Mouse (Mus musculus): ENCODE data around the gene Pkd1l1. TPM values are rescaled to one million over a fixed set of nuclear protein-coding genes. Genes with fewer than 3 reads are reported as not detected.

Gene Pkd1l1
- 0.03 and 0.30 TPM in 2 replicates for polyA plus RNA-seq (2012; rRNA removed; ENCODE audit: low replicate concordance)

GRCm38 (mm10) chr11:8973166-8973565 lies at the start of gene Pkd1l1:
Gene Pkd1l1, minus strand, starts transcription at chr11:8973266.

DNA sequence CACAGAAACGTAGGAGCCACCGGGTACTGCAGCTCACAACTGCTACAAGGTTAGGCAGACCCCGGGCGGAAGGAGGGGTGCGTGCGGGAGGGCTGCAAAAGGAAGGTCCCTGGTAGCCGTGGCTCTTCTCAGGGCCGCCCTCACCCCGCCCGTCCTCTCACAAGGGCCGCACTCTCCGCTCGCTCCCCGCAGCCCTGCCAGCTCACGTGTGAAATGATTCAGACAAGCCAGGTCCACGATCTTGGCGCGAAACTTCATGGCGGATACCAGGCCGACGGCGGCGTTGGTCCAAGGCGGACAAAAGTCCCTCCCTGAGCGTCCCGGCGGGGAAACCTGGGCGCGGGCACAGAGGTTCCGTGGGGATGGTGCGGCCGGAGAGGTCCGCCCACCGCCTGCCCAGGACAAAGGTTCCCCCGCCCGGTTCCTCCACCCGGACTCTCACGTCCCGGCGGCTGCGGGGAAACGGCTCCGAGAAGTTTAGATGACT lies 37.8 kb upstream of the Pkd1l1 start, which contains the start of gene Hus1:
Hus1 (minus strand) TSS at position 339 of the 487 bp plus-strand sequence.

Other genes with a start within 250 kb of the Pkd1l1 start
- gene Hus1, start 37.9 kb upstream of the Pkd1l1 start, polyA plus RNA-seq (2012; rRNA removed; ENCODE audit: low replicate concordance), result 4.8 and 11.9 TPM in 2 replicates
- gene Gm11992, start 75.3 kb upstream of the Pkd1l1 start, polyA plus RNA-seq (2012; rRNA removed; ENCODE audit: low replicate concordance), result 0.76 TPM in 2 replicates
- not detected in 2 replicates for gene Sun3, start 75.7 kb upstream of the Pkd1l1 start, polyA plus RNA-seq (2012; rRNA removed; ENCODE audit: low replicate concordance)
- gene Upp1, start 144.8 kb upstream of the Pkd1l1 start, polyA plus RNA-seq (2012; rRNA removed; ENCODE audit: low replicate concordance), result 17.4 and 20.7 TPM in 2 replicates
- 0.12 TPM in 1 of 2 replicates, not detected in the other for gene Abca13, start 218.7 kb upstream of the Pkd1l1 start, polyA plus RNA-seq (2012; rRNA removed; ENCODE audit: low replicate concordance)

All from subcutaneous adipose tissue, adult 2 months (tissue).